Mouse (Mus musculus) olfactory bulb, adult 2 months (tissue): ENCODE data around the gene Dpyd. TPM values are rescaled to one million over a fixed set of nuclear protein-coding genes. Genes with fewer than 3 reads are reported as not detected.

ENCODE experiments used
- H3K27ac ChIP-seq: fragments of 200-500 bp; 2 replicates; pipeline ENCODE4 v1.5.1; 2012; ENCODE audit warnings: low read depth, low read length; ENCODE audit not compliant: insufficient read depth
- H3K4me1 ChIP-seq: fragments of 200-500 bp; 2 replicates; pipeline ENCODE4 v1.6.1; 2012; ENCODE audit warnings: low read length; ENCODE audit not compliant: control insufficient read depth, insufficient read depth
- H3K4me3 ChIP-seq: fragments of 200-500 bp; 2 replicates; pipeline ENCODE4 v1.5.1; 2012; ENCODE audit warnings: mild to moderate bottlenecking, low read depth, low read length, moderate library complexity; ENCODE audit not compliant: insufficient read depth
- CTCF ChIP-seq: fragments of 200-500 bp; IDR thresholded peaks from 2 replicates; pipeline ENCODE4 v1.5.1; 2012; ENCODE audit warnings: low read depth, mild to moderate bottlenecking, low read length, moderate library complexity; ENCODE audit not compliant: insufficient read depth
- POLR2A ChIP-seq: fragments of 200-500 bp; IDR thresholded peaks from 2 replicates; pipeline ENCODE4 v1.6.1; 2012; ENCODE audit warnings: mild to moderate bottlenecking, low read depth, low read length, moderate library complexity; ENCODE audit not compliant: insufficient read depth
- WGBS: fragments of 180-500 bp; shearing (Covaris S2); methylation state at CpG from one replicate; pipeline ENCODE4 v1.1.7; 2018; 5-methylcytosine and 5-hydroxymethylcytosine counted together
- polyA plus RNA-seq: library from polyadenylated mRNA; stranded (reverse); fragments of >200 nt; gene quantifications from 2 replicates; pipeline ENCODE4 v1.2.4, GENCODE M21; 2012; ENCODE audit warnings: low replicate concordance; ENCODE audit not compliant: missing spikeins, insufficient read depth, insufficient read length

Gene Dpyd
- polyA plus RNA-seq, 1 experiment, result not detected

GRCm38 (mm10) chr3:118663987-118664692 lies 102.2 kb downstream of the Dpyd start:
- H3K27ac ChIP-seq, result no peak overlapping the region
- H3K4me3 ChIP-seq, result no peak overlapping the region
- WGBS, result 51% methylated on average over 5 of the region's 5 CpGs
- no peaks in the 10 kb centered on the region for H3K4me1 ChIP-seq
- TF ChIP-seq POLR2A, result no peak

- Histone ChIP-seq H3K4me1 (no peaks in the 10 kb centered on the region), H3K4me3 (no peak overlapping the region), H3K27ac (no peak overlapping the region)
- TF ChIP-seq POLR2A (no peak), CTCF (no peak)
- 25% methylated on average over 10 of the region's 10 CpGs for WGBS
Observed at GRCm38 (mm10) chr3:118674121-118674745, 112.3 kb downstream of the Dpyd start.

GRCm38 (mm10) chr3:118675441-118675840 lies 113.5 kb downstream of the Dpyd start:
- Histone ChIP-seq H3K4me1 (no peaks in the 10 kb centered on the region), H3K27ac (no peak overlapping the region), H3K4me3 (no peak overlapping the region)
- TF ChIP-seq POLR2A (no peak), CTCF (no peak)
- WGBS, result 49% methylated on average over 1 of the region's 1 CpGs

- Histone ChIP-seq H3K4me1 (no peaks in the 10 kb centered on the region), H3K27ac (no peak overlapping the region), H3K4me3 (no peak overlapping the region)
- TF ChIP-seq POLR2A, result no peak
- no peak for TF ChIP-seq CTCF
- WGBS, result 70% methylated on average over 7 of the region's 7 CpGs
Observed at GRCm38 (mm10) chr3:118676052-118676777, 114.3 kb downstream of the Dpyd start.

- WGBS, result 59% methylated on average over 4 of the region's 4 CpGs
- no peak overlapping the region for H3K4me3 ChIP-seq
- H3K4me1 ChIP-seq, result no peaks in the 10 kb centered on the region
- no peak overlapping the region for H3K27ac ChIP-seq
- TF ChIP-seq CTCF (no peak), POLR2A (no peak)
Observed at GRCm38 (mm10) chr3:118680803-118681202, 118.9 kb downstream of the Dpyd start.

GRCm38 (mm10) chr3:118750269-118750668 lies 188.3 kb downstream of the Dpyd start:
- no peak overlapping the region for H3K27ac ChIP-seq
- no peak overlapping the region for H3K4me3 ChIP-seq
- 52% methylated on average over 3 of the region's 3 CpGs for WGBS
- H3K4me1 ChIP-seq, result no peaks in the 10 kb centered on the region
- no peak for TF ChIP-seq POLR2A
- no peak for TF ChIP-seq CTCF

- WGBS, result 90% methylated on average over 2 of the region's 2 CpGs
- no peak overlapping the region for H3K27ac ChIP-seq
- TF ChIP-seq POLR2A, result no peak
- no peak for TF ChIP-seq CTCF
- H3K4me3 ChIP-seq, result no peak overlapping the region
- no peaks in the 10 kb centered on the region for H3K4me1 ChIP-seq
Observed at GRCm38 (mm10) chr3:118753623-118754022, 191.7 kb downstream of the Dpyd start.

GRCm38 (mm10) chr3:118756099-118756498 lies 194.2 kb downstream of the Dpyd start:
- TF ChIP-seq CTCF, result no peak
- TF ChIP-seq POLR2A, result no peak
- Histone ChIP-seq H3K4me3 (no peak overlapping the region), H3K4me1 (no peaks in the 10 kb centered on the region), H3K27ac (no peak overlapping the region)
- WGBS, result 70% methylated on average over 1 of the region's 1 CpGs

- Histone ChIP-seq H3K4me1 (no peaks in the 10 kb centered on the region), H3K27ac (no peak overlapping the region), H3K4me3 (no peak overlapping the region)
- WGBS, result 87% methylated on average over 1 of the region's 1 CpGs
- TF ChIP-seq POLR2A (no peak), CTCF (no peak)
Observed at GRCm38 (mm10) chr3:118812885-118813284, 251.0 kb downstream of the Dpyd start.
